Mouse (Mus musculus) hematopoietic stem cell, adult 5-6 weeks (primary cell): ENCODE data around the gene Cpe. TPM values are rescaled to one million over a fixed set of nuclear protein-coding genes. Genes with fewer than 3 reads are reported as not detected.

Experiments
- ATAC-seq, 2 experiments: fragments of 125-278 bp in 1 of 2; replicated peaks in 1 of 2; 2 replicates each; pipeline ENCODE4 v1.8.0; 2016 to 2017; ENCODE audit warnings: inconsistent platforms in 2 of 2, mild to moderate bottlenecking in 2 of 2, moderate number of reproducible peaks in 2 of 2, low read depth in 1 of 2, moderate TSS enrichment in 1 of 2; ENCODE audit not compliant: low FRiP score in 2 of 2, poor library complexity in 2 of 2, severe bottlenecking in 2 of 2, insufficient read depth in 1 of 2, low TSS enrichment in 1 of 2
- total RNA-seq: library from RNA; stranded (forward); fragments of 172-1452, 232-1000 nt; gene quantifications from 2 replicates; pipeline ENCODE4 v1.2.3, GENCODE M21; 2017

Gene Cpe
- total RNA-seq, 1 experiment from 2014 or later = not detected

GRCm38 (mm10) chr8:64615459-64615858, 77.4 kb downstream of the Cpe start:
- no peak for ATAC-seq

DNA sequence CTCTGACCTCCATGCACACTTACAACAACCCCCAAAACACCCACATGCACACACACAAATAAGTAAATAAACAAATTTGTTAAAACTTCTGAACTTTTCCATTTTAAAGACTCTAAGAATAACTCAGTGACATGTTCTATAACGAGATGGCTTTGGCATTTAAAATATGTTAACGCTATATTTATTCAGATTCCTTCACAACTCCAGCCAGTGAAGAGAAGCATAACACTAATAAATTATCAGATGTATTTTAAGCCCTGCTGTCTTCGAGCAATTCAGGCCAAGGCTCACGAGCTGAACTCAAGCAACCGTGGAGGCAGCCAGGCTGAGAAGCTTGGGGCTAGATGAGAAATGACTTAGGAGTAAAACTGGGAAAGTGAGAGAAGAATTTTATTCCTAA, 79.2 kb downstream of the Cpe start:
- ATAC-seq = no peak

GRCm38 (mm10) chr8:64611210-64611974, 81.5 kb downstream of the Cpe start:
- ATAC-seq = no peak

DNA sequence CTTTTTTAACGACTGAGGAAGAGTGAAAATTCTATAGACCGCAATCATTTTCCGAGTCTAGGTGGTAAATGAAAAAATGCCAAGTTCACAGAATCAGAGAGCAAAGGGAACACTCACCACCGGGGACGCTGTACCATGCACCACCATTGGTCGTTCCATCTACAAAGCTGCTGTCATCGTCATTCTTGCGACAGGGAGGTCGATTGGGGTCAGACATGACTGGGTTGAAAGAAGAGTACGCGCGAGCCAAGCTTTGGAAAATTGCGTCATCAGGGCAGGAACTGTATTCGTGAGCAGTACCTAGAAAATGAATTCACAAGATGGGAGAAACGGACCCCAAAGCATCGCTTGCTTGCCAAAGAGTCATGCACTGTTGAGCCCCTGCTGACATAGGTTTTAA, 83.9 kb downstream of the Cpe start:
- ATAC-seq = no peak

- ATAC-seq = no peak
Measured at GRCm38 (mm10) chr8:64606015-64606414, 86.8 kb downstream of the Cpe start.

DNA sequence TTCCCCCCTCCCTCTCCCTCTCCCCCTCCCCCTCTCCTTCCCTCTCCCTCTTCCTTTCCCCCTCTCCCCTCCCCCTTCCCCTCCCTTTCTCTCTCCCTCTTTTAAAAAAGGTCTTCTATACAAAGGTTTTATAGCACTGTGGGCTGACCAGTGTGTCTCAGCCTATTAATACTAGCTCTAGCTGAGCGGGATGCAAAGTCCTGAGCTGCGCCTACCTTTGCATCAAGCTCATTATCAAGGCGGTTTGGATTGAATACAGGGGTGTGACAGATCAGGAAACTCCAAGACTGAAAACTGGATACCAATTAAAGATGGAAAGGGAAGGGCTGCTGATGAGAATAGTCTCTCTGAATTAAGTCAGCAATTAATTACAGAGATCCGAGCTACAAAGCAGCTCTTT, 94.6 kb downstream of the Cpe start:
- no peak for ATAC-seq

DNA sequence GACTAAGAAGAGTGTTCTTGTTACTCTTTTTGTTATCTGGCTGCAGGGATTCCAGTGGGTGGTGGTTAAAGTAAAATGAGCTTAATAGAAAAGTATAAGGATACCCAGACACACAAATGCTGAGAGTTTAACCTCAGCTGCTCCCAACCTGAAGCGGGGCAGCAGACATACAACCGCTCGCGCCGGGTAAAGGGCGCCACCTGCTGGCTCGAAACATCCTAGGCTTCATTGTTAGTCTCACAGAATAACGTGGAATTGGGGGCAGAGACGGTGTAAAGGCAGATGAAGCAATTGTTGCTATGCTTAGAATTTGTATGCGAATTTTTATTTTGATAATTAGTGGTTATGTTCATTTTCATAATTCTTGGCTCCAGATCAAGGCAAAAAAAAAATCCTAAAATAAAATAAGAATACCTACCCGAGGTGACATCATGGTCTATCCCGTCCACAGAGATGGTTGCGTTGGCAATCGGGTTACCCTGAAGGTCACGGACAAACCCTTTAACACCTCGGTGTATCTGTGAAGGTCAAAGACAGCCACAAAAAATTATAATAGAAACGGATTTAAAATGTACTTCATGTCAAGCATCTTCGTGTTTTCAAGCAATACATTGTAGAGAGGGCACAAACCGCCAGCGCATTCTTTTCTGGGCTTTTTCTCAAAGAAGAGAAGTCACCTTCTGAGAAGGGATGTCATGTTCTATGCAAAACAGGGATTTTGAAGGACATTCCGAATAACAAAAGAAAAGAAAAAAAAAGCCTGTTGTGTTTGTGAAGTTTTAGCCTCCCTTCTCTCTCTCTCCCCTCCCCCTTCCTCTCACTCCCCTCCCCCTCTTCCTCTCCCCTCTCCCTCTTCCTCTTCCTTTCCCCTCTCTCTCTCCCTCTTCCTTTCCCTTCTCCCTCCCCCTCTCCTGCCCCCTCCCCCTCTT, 95.5 kb downstream of the Cpe start:
- ATAC-seq = peak; percentile 86 to 92

- no peak for ATAC-seq
Measured at GRCm38 (mm10) chr8:64596396-64596795, 96.5 kb downstream of the Cpe start.

- ATAC-seq = no peak
Measured at GRCm38 (mm10) chr8:64590456-64590855, 102.4 kb downstream of the Cpe start.

DNA sequence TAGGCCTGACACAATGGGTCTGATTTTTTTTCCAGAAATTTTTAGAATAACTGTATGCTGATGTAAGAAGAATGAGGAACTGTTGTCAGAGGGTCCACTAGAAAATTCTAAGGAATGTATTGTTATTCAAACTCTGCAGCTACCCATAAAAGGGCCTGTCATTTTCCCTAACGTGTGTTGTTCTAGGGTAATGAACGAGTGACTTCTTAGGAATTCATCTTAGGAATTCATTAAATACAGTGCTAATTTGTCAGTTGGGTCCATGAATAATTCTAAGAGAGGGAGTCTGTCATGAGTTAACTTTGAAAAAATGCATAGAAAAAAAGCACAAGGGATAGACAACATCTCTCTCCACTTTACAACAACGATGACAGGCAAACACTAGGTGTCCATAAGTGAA, 110.0 kb downstream of the Cpe start:
- ATAC-seq = no peak

DNA sequence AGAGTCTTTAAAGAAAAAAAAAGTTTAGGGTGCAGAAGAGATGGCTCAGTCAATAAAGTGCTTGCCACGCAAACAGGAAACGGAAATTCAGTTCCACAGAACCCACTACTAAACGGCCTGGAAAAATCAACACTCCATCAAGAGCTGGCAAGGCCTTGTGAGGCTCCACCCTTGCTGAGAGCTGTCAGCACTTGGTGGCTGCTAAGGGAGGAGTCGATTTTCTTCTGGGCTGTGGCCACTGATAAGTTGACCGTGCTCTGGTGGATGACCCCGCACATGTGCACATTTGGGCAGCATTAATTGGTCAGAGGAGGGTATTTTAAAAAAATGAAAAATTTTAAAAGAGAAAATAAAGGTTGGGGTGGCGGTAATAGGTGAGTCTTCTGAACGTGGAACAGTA, 114.6 kb downstream of the Cpe start:
- ATAC-seq = no peak

- no peak for ATAC-seq
Measured at GRCm38 (mm10) chr8:64575001-64575400, 117.9 kb downstream of the Cpe start.

DNA sequence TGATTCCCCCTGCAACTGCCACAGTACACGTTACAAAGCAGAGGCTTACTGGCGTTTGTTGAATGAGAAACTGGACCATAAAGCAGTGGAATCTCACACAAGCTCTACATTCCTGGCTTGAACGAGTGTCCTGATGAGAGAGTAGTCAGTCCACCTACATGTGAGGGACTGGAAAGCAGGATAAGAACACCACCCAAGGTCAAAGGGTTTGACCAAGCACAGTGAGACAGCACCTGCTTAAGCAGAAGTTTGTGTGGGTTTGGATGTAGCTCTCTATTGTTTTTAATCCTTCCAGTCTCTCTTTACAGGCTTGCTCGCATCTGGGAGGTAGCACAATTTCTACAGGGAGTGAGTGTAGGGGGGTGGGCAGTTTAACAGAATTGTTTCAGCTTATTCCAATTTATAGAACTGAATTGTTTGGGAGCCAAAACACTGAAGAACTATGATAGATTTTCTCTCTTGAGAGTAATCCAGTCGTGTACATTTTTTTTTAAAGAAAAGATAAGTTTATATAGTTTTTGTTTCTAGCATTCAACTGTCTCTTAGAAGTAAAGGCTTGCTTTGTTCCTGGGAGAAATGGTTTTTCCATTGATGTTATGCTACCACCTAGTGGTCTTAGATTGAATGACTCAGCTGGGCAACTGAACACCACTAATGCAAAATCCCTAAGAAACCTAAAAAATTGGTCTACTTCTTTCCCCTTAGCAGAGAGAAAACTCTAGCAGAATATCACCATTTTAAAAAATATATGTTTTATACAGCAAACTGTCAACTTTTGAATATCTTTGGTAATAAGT, 144.6 kb downstream of the Cpe start:
- ATAC-seq = peak; percentile 78; a peak in 3 of 4 replicates

DNA sequence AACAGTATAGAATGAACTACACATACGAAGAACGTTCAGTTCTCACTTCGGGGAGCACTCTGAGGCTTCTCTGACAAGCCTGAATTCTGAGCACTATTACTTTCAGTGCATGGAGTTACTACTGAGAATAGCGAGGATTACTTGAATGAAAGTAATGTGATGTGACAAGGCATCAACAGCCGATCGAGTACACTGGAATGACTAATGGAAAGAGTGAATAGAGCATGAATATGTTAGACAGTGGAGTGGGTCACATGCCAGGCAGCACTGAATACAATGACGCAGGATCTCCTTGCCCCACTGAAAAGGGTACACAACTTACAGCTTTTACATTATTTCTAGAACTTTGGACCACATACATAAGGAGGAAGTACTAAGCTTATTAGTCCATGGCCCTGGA, 149.4 kb downstream of the Cpe start:
- ATAC-seq = no peak
